Mouse (Mus musculus) neural tube, embryonic 11.5 days (tissue): Measurements from ENCODE around the gene Fbxl21. TPM values are rescaled to one million over a fixed set of nuclear protein-coding genes. Genes with fewer than 3 reads are reported as not detected.

Source experiments
- ATAC-seq: fragments of 200-750 bp; cut with Nextera tagmentation; 2 replicates; pipeline ENCODE4 v1.8.0; 2017; ENCODE audit warnings: moderate number of reproducible peaks, mild to moderate bottlenecking, moderate TSS enrichment, moderate library complexity; ENCODE audit not compliant: insufficient read depth, low FRiP score, low TSS enrichment
- DNase-seq: peaks from one replicate; pipeline ENCODE4 v3.0.0-alpha.2; 2015; ENCODE audit warnings: low spot score
- H3K27ac ChIP-seq: fragments of 300-500 bp; sonication (generic); 2 replicates; pipeline ENCODE4 v1.5.1; 2014; ENCODE audit warnings: low read depth, mild to moderate bottlenecking, low read length
- H3K27me3 ChIP-seq: fragments of 300-500 bp; sonication (generic); 2 replicates; pipeline ENCODE4 v1.6.1; 2014; ENCODE audit warnings: mild to moderate bottlenecking, low read length, mixed read lengths; ENCODE audit not compliant: control insufficient read depth, insufficient read depth
- H3K36me3 ChIP-seq: fragments of 300-500 bp; sonication (generic); 2 replicates; pipeline ENCODE4 v1.6.1; 2014; ENCODE audit warnings: mild to moderate bottlenecking, low read length, moderate library complexity, mixed read lengths; ENCODE audit not compliant: control insufficient read depth, insufficient read depth
- H3K4me1 ChIP-seq: fragments of 300-500 bp; sonication (generic); 2 replicates; pipeline ENCODE4 v1.6.1; 2014; ENCODE audit warnings: low read length, mixed read lengths; ENCODE audit not compliant: control insufficient read depth, insufficient read depth
- H3K4me2 ChIP-seq: fragments of 300-500 bp; sonication (generic); 2 replicates; pipeline ENCODE4 v1.6.1; 2014; ENCODE audit warnings: low read depth, mild to moderate bottlenecking, moderate library complexity
- H3K4me3 ChIP-seq: fragments of 300-500 bp; sonication (generic); 2 replicates; pipeline ENCODE4 v1.5.1; 2014; ENCODE audit warnings: low read depth, low read length
- H3K9ac ChIP-seq: fragments of 300-500 bp; sonication (generic); 2 replicates; pipeline ENCODE4 v1.6.1; 2014; ENCODE audit warnings: mild to moderate bottlenecking, low read length
- H3K9me3 ChIP-seq: fragments of 300-500 bp; sonication (generic); 2 replicates; pipeline ENCODE4 v1.6.1; 2016; ENCODE audit warnings: low read length; ENCODE audit not compliant: control insufficient read depth
- WGBS: fragments of 180-500 bp; shearing (Covaris S2); extraction: QIAGEN DNeasy Blood & Tissue Kit; methylation state at CpG from one replicate; pipeline ENCODE4 v1.1.7; 2014; 5-methylcytosine and 5-hydroxymethylcytosine counted together
- polyA plus RNA-seq: library from polyadenylated mRNA; unstranded; fragments of >200 nt; fragmentation: Nextera tagmentation; extraction: Ambion mirVana; gene quantifications from 2 replicates; pipeline ENCODE4 v1.2.1, GENCODE M21; 2014

Fbxl21 gene
- polyA plus RNA-seq, 1 experiment from 2014 or later: 3.1 TPM

DNA sequence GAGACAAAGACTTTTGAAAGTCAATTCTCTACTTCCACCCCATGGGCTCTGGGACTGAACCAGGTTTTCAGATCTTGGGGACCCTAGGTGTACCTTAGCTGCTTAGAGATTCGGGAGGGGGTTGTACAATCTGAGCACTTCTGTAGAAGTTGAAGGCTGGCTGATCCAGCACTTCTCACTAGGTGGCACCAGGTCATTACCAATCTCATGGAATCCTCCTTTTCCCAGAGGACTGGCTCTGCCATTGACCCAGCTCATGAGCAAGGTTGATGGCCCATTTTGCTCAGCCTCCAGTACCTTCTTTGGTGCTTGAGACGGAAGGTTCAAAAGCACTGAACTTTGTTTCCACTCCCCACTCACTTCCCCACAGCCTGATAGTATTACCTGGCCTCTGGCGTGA, 22.1 kb upstream of the Fbxl21 start:
- H3K36me3 ChIP-seq: no peaks in the 10 kb centered on the region
- H3K4me1 ChIP-seq: no peaks in the 10 kb centered on the region
- H3K27ac ChIP-seq: no peak overlapping the region
- DNase-seq (peak; percentile 14), ATAC-seq (no peak)
- no peak overlapping the region for H3K4me3 ChIP-seq
- 69% methylated on average over 3 of the region's 3 CpGs for whole genome bisulfite sequencing
- H3K9me3 ChIP-seq: no peaks in the 10 kb centered on the region
- no peak overlapping the region for H3K4me2 ChIP-seq
- H3K27me3 ChIP-seq: no peaks in the 10 kb centered on the region
- H3K9ac ChIP-seq: no peak overlapping the region

DNA sequence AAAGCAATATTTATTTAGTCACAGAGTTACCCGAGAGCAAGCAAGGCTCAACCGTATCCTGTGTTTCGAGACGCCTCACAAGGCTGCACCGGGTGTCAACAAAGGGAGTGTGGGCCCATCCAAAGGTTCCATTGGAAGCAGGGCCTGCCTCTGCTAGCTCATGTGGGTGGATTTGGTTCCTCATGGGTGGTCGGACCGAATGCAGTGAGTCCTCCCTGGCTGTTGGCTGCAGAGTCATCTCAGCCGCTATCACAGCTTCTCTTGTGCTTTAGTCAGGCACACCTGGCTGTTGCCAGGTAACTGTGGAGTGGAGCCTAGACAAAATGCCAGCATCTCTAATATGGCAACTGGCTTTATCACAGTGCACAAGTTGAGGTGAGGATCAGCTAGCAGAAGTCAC, 21.6 kb upstream of the Fbxl21 start:
- Histone ChIP-seq H3K36me3 (no peaks in the 10 kb centered on the region), H3K4me2 (no peak overlapping the region), H3K4me1 (no peaks in the 10 kb centered on the region), H3K27me3 (no peaks in the 10 kb centered on the region), H3K9me3 (no peaks in the 10 kb centered on the region), H3K4me3 (no peak overlapping the region), H3K9ac (no peak overlapping the region), H3K27ac (no peak overlapping the region)
- no peak for ATAC-seq
- no peak for DNase-seq
- WGBS: 92% methylated on average over 8 of the region's 8 CpGs

DNA sequence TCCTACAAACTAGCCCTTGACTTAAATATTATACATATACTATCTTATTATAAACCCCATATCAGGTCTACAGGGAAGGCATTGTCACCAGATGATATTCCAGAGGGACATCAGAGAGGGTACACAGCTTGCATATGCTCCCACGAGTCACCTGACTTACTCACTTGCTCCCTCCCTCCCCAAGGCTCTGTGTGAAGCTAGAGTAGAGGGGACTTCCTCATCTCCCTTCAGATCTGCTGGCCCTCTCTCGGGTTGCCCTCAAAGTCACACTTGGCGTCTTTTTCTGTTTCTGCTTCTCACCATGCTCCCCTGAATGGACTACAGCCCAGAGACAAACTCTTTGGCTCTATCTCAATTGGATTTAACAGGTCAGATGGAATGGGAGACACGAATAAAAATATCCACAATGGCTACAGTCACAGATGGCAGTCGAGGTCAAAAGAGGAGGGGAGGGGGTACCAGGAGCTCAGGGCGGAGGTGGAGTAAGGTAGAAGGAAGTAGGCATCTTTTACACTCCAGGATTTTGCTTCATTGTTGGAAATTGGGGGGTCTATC, 20.3 kb upstream of the Fbxl21 start:
- Histone ChIP-seq H3K27ac (no peak overlapping the region), H3K9me3 (no peaks in the 10 kb centered on the region), H3K27me3 (no peaks in the 10 kb centered on the region), H3K4me3 (no peak overlapping the region), H3K4me1 (no peaks in the 10 kb centered on the region), H3K9ac (no peak overlapping the region), H3K4me2 (no peak overlapping the region), H3K36me3 (no peaks in the 10 kb centered on the region)
- WGBS: 77% methylated on average over 6 of the region's 6 CpGs
- ATAC-seq: no peak
- no peak for DNase-seq

DNA sequence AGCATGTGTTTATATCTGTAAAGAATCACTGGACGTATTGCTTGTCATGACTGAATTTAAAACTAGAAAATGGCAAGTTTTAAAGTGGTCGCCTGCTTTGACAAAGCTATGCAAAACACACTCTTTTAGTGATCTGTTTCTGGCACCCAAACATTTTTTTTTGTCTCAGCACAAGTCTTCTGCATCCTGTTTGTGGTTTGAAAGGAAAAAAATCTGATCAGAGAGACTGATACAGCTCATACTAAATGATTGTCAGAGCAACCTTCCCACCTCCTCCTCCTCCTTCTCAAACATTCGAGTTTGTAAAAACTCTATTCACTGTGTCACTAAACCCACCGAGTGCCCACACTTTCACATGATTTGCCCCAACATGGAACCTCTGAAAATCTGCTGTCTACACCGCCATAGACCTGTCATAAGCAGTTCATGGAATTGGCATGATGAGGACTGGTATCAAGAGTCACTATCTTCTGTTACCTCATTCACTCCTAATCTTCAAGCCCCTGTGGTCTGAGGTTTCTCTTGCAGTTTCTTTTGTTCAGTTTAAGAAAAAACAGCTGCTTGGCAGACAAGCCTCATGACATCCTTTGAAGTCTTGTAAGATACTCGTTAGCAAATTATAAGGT, 15.3 kb upstream of the Fbxl21 start:
- no peak overlapping the region for H3K9ac ChIP-seq
- ATAC-seq: no peak
- H3K4me1 ChIP-seq: no peaks in the 10 kb centered on the region
- H3K4me2 ChIP-seq: no peak overlapping the region
- WGBS: 84% methylated on average over 6 of the region's 6 CpGs
- no peaks in the 10 kb centered on the region for H3K9me3 ChIP-seq
- H3K4me3 ChIP-seq: no peak overlapping the region
- no peaks in the 10 kb centered on the region for H3K27me3 ChIP-seq
- no peak for DNase-seq
- H3K36me3 ChIP-seq: no peaks in the 10 kb centered on the region
- H3K27ac ChIP-seq: no peak overlapping the region

GRCm38 (mm10) chr13:56509796-56510195, 12.5 kb upstream of the Fbxl21 start:
- Histone ChIP-seq H3K4me2 (no peak overlapping the region), H3K4me1 (no peaks in the 10 kb centered on the region), H3K4me3 (no peak overlapping the region), H3K27ac (no peak overlapping the region), H3K27me3 (no peaks in the 10 kb centered on the region), H3K9ac (no peak overlapping the region), H3K9me3 (no peaks in the 10 kb centered on the region), H3K36me3 (no peaks in the 10 kb centered on the region)
- DNase-seq (no peak), ATAC-seq (no peak)
- 95% methylated on average over 2 of the region's 2 CpGs for WGBS

DNA sequence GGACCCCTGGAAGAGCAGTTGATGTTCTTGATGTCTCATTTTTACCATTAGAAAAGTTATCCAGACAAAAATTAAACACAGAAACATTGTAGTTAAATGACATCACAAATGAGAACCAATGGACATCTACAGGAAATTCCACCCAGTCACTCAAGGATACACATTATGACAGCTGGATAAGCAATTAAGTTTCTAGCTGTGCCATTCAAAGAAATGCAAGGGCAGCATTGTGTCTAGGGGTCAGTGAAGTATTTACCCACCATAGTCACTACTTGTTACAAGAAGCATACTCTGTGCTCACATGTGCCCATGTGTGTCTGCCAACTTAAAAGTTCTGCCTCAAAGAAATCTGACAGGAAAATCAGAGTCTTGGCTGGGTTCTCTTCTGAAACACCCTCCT, 8.7 kb upstream of the Fbxl21 start:
- H3K4me3 ChIP-seq: no peak overlapping the region
- H3K27me3 ChIP-seq: no peaks in the 10 kb centered on the region
- no peak overlapping the region for H3K27ac ChIP-seq
- no peak for ATAC-seq
- no peaks in the 10 kb centered on the region for H3K36me3 ChIP-seq
- H3K9me3 ChIP-seq: no peaks in the 10 kb centered on the region
- H3K4me2 ChIP-seq: no peak overlapping the region
- no peak overlapping the region for H3K9ac ChIP-seq
- no peaks in the 10 kb centered on the region for H3K4me1 ChIP-seq
- no peak for DNase-seq

- H3K27me3 ChIP-seq: no peaks in the 10 kb centered on the region
- H3K36me3 ChIP-seq: no peaks in the 10 kb centered on the region
- 81% methylated on average over 4 of the region's 4 CpGs for WGBS
- no peak overlapping the region for H3K9ac ChIP-seq
- no peak overlapping the region for H3K4me3 ChIP-seq
- no peak for DNase-seq
- no peak overlapping the region for H3K4me2 ChIP-seq
- H3K4me1 ChIP-seq: no peaks in the 10 kb centered on the region
- no peak for ATAC-seq
- no peaks in the 10 kb centered on the region for H3K9me3 ChIP-seq
- H3K27ac ChIP-seq: no peak overlapping the region
Observed at GRCm38 (mm10) chr13:56516311-56516710, 6.0 kb upstream of the Fbxl21 start.

DNA sequence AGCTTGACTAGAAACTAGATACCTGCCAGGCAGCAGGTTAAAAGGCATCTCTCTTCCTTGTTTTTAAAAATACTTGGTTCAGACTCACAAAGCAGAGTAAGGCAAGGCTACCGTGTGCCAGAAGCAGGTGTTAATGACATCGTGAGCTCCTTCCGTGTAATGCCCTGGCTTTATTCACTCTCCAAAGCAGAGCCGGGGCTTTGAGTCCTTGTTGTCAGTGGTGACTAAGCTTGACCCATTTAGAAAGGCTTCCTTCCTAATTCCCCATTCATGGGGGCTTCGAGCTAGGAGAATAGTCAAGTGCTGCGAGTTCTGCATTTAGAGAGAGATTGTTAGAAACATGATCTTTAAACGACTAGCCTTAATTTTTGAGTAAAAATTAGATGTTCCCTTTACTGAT, 5.5 kb upstream of the Fbxl21 start:
- no peak overlapping the region for H3K9ac ChIP-seq
- H3K27me3 ChIP-seq: no peaks in the 10 kb centered on the region
- no peak overlapping the region for H3K4me3 ChIP-seq
- 67% methylated on average over 7 of the region's 7 CpGs for WGBS
- no peaks in the 10 kb centered on the region for H3K4me1 ChIP-seq
- H3K27ac ChIP-seq: no peak overlapping the region
- no peak overlapping the region for H3K4me2 ChIP-seq
- H3K9me3 ChIP-seq: no peaks in the 10 kb centered on the region
- no peak for DNase-seq
- ATAC-seq: no peak
- H3K36me3 ChIP-seq: no peaks in the 10 kb centered on the region

- no peaks in the 10 kb centered on the region for H3K4me1 ChIP-seq
- peak overlapping the region; percentile 64 for H3K4me3 ChIP-seq
- H3K27ac ChIP-seq: no peak overlapping the region
- no peak for DNase-seq
- no peak for ATAC-seq
- H3K9me3 ChIP-seq: no peaks in the 10 kb centered on the region
- H3K36me3 ChIP-seq: no peaks in the 10 kb centered on the region
- 9% methylated on average over 8 of the region's 8 CpGs for WGBS
- H3K4me2 ChIP-seq: peak overlapping the region; percentile 93
- no peaks in the 10 kb centered on the region for H3K27me3 ChIP-seq
- H3K9ac ChIP-seq: peak overlapping the region; percentile 56
Observed at GRCm38 (mm10) chr13:56522821-56523167, 522 bp downstream of the Fbxl21 start.
